Mouse (Mus musculus) bone marrow macrophage, adult 2 months (primary cell): ENCODE results near the gene Myo1b.

Source experiments
- CTCF ChIP-seq: IDR thresholded peaks from 2 replicates; pipeline ENCODE4 v1.5.1; 2012; ENCODE audit warnings: low read depth, mild to moderate bottlenecking, low read length, moderate library complexity
- POLR2A ChIP-seq: IDR thresholded peaks from 2 replicates; pipeline ENCODE4 v1.6.1; 2012; ENCODE audit warnings: mild to moderate bottlenecking, low read depth, low read length, borderline replicate concordance

- TF ChIP-seq CTCF = no peak
- no peak for TF ChIP-seq POLR2A
Measured at GRCm38 (mm10) chr1:51789269-51789668, 126.6 kb downstream of the Myo1b start.
